Mouse (Mus musculus) liver, postnatal 0 days (tissue): ENCODE results near the gene Sphk2.

Experiments used
- CTCF ChIP-seq: sonication (generic); IDR thresholded peaks from 2 replicates; pipeline ENCODE4 v1.5.1; 2016; ENCODE audit warnings: antibody characterized with exemption, low read depth
- EP300 ChIP-seq: IDR thresholded peaks from 2 replicates; pipeline ENCODE4 v1.6.1; 2016; ENCODE audit warnings: antibody characterized with exemption, low read depth, mild to moderate bottlenecking

GRCm38 (mm10) chr7:45767500-45767899 is 49.7 kb upstream of the Sphk2 start:
- TF ChIP-seq CTCF, result no peak
- TF ChIP-seq EP300, result no peak
